Mouse (Mus musculus) bone marrow macrophage, adult 2 months (primary cell): ENCODE measurements around the gene Sp4.

Experiments used
- CTCF ChIP-seq: IDR thresholded peaks from 2 replicates; pipeline ENCODE4 v1.5.1; 2012; ENCODE audit warnings: low read depth, mild to moderate bottlenecking, low read length, moderate library complexity
- POLR2A ChIP-seq: IDR thresholded peaks from 2 replicates; pipeline ENCODE4 v1.6.1; 2012; ENCODE audit warnings: mild to moderate bottlenecking, low read depth, low read length, borderline replicate concordance

- TF ChIP-seq POLR2A (no peak), CTCF (no peak)
These were observed 104.7 kb downstream of the Sp4 start for GRCm38 (mm10) chr12:118196583-118196982.
